Mouse (Mus musculus): ENCODE results near the gene Slc19a2.
"Not testable (repeated sequence)": the region's sequence is repeated elsewhere in the genome, so short reads cannot be mapped to it uniquely, and the experiment has no call there.

The Slc19a2 gene

GRCm38 (mm10) chr1:164248465-164249331 is at the start of gene Slc19a2:
Gene Slc19a2, plus strand, starts transcription at chr1:164249046.
- DNase-seq (ENCODE audit: low spot score in 2 of 2) = peak; percentile 96 to 98

- DNase-seq (ENCODE audit: low spot score in 2 of 2) = no peak
These were observed 49.3 kb upstream of the Slc19a2 start for GRCm38 (mm10) chr1:164199551-164199950.

- no peak for DNase-seq (ENCODE audit: low spot score in 2 of 2)
These were observed 40.4 kb upstream of the Slc19a2 start for GRCm38 (mm10) chr1:164208437-164208836.

GRCm38 (mm10) chr1:164210899-164211298 is 37.9 kb upstream of the Slc19a2 start:
- DNase-seq (ENCODE audit: low spot score in 2 of 2) = no peak

- DNase-seq (ENCODE audit: low spot score in 2 of 2) = no peak
These were observed 36.2 kb upstream of the Slc19a2 start for GRCm38 (mm10) chr1:164212686-164213085.

- no peak for DNase-seq (ENCODE audit: low spot score in 2 of 2)
These were observed 34.7 kb upstream of the Slc19a2 start for GRCm38 (mm10) chr1:164214190-164214589.

GRCm38 (mm10) chr1:164215097-164215496 is 33.7 kb upstream of the Slc19a2 start:
- no peak for DNase-seq (ENCODE audit: low spot score in 2 of 2)

GRCm38 (mm10) chr1:164215540-164215939 is 33.3 kb upstream of the Slc19a2 start:
- DNase-seq (ENCODE audit: low spot score in 2 of 2) = no peak

- DNase-seq (ENCODE audit: low spot score in 2 of 2) = no peak
These were observed 30.8 kb upstream of the Slc19a2 start for GRCm38 (mm10) chr1:164217791-164218685.

- DNase-seq (ENCODE audit: low spot score in 2 of 2) = no peak
These were observed 28.6 kb upstream of the Slc19a2 start for GRCm38 (mm10) chr1:164220261-164220660.

GRCm38 (mm10) chr1:164223089-164223488 is 25.8 kb upstream of the Slc19a2 start:
- DNase-seq (ENCODE audit: low spot score in 2 of 2) = no peak

GRCm38 (mm10) chr1:164231937-164232570 is 16.8 kb upstream of the Slc19a2 start:
- not testable (repeated sequence) for DNase-seq (ENCODE audit: low spot score in 2 of 2)

- no peak for DNase-seq (ENCODE audit: low spot score in 2 of 2)
These were observed 15.4 kb upstream of the Slc19a2 start for GRCm38 (mm10) chr1:164233447-164233846.

- DNase-seq (ENCODE audit: low spot score in 2 of 2) = no peak
These were observed 13.8 kb upstream of the Slc19a2 start for GRCm38 (mm10) chr1:164235078-164235477.

- DNase-seq (ENCODE audit: low spot score in 2 of 2) = no peak
These were observed 12.8 kb upstream of the Slc19a2 start for GRCm38 (mm10) chr1:164236078-164236477.

- DNase-seq (ENCODE audit: low spot score in 2 of 2) = no peak
These were observed 7.4 kb upstream of the Slc19a2 start for GRCm38 (mm10) chr1:164241494-164241893.

GRCm38 (mm10) chr1:164242809-164243208 is 6.0 kb upstream of the Slc19a2 start:
- DNase-seq (ENCODE audit: low spot score in 2 of 2) = no peak

- no peak for DNase-seq (ENCODE audit: low spot score in 2 of 2)
These were observed 1.4 kb upstream of the Slc19a2 start for GRCm38 (mm10) chr1:164247442-164247841.

- DNase-seq (ENCODE audit: low spot score in 2 of 2) = no peak
These were observed 875 bp upstream of the Slc19a2 start for GRCm38 (mm10) chr1:164247971-164248370.

- DNase-seq (ENCODE audit: low spot score in 2 of 2) = no peak
These were observed 476 bp downstream of the Slc19a2 start for GRCm38 (mm10) chr1:164249332-164249711.

- no peak for DNase-seq (ENCODE audit: low spot score in 2 of 2)
These were observed 1.7 kb downstream of the Slc19a2 start for GRCm38 (mm10) chr1:164250391-164251150.
